Mouse (Mus musculus) G1E (cell line): ENCODE measurements around the gene Tmem161a.

ENCODE experiments used
- CTCF ChIP-seq: IDR thresholded peaks from 2 replicates; pipeline ENCODE4 v1.5.1; 2012; ENCODE audit warnings: low read depth, low read length, inconsistent platforms, mixed read lengths
- GATA2 ChIP-seq: IDR thresholded peaks from 2 replicates; pipeline ENCODE4 v1.6.1; 2012; ENCODE audit warnings: low read depth, low read length, inconsistent platforms, borderline replicate concordance

GRCm38 (mm10) chr8:70134086-70134485 is 38.1 kb upstream of the Tmem161a start:
- TF ChIP-seq CTCF (no peak), GATA2 (no peak)
